Mouse (Mus musculus) hindbrain, embryonic 10.5 days (tissue): ENCODE data around the gene Gpt2. TPM values are rescaled to one million over a fixed set of nuclear protein-coding genes. Genes with fewer than 3 reads are reported as not detected.

Experiments
- DNase-seq: peaks from one replicate; pipeline ENCODE4 v3.0.0-alpha.2; 2017; ENCODE audit warnings: low spot score
- H3K27ac ChIP-seq: fragments of 300-500 bp; sonication (generic); 2 replicates; pipeline ENCODE4 v1.5.1; 2016; ENCODE audit warnings: mild to moderate bottlenecking, moderate library complexity
- H3K27me3 ChIP-seq: fragments of 300-500 bp; sonication (generic); 2 replicates; pipeline ENCODE4 v1.6.1; 2016; ENCODE audit warnings: mild to moderate bottlenecking; ENCODE audit not compliant: poor library complexity, insufficient read depth, severe bottlenecking
- H3K36me3 ChIP-seq: fragments of 300-500 bp; sonication (generic); 2 replicates; pipeline ENCODE4 v1.6.1; 2016; ENCODE audit warnings: mild to moderate bottlenecking, moderate library complexity
- H3K4me1 ChIP-seq: fragments of 300-500 bp; sonication (generic); replicated peaks from 2 replicates; pipeline ENCODE4 v1.6.1; 2016; ENCODE audit warnings: mild to moderate bottlenecking
- H3K4me3 ChIP-seq: fragments of 300-500 bp; sonication (generic); 2 replicates; pipeline ENCODE4 v1.5.1; 2016; ENCODE audit warnings: mild to moderate bottlenecking, moderate library complexity
- H3K9me3 ChIP-seq: fragments of 300-500 bp; sonication (generic); 2 replicates; pipeline ENCODE4 v1.6.1; 2016; ENCODE audit warnings: mild to moderate bottlenecking, moderate library complexity
- WGBS: fragments of 180-500 bp; shearing (Covaris S2); methylation state at CpG from one replicate; pipeline ENCODE4 v1.1.7; 2016; 5-methylcytosine and 5-hydroxymethylcytosine counted together
- polyA plus RNA-seq: library from polyadenylated mRNA; unstranded; fragments of >200 nt; fragmentation: Nextera tagmentation; extraction: Ambion mirVana; gene quantifications from 2 replicates; pipeline ENCODE4 v1.2.1, GENCODE M21; 2016

The Gpt2 gene
- 32.2 and 35.3 TPM in 2 replicates for polyA plus RNA-seq

- Histone ChIP-seq H3K27me3 (0 out of 2 replicates have a peak, but pooled peaks cover 7% of the 10 kb centered on the region), H3K36me3 (no peaks in the 10 kb centered on the region), H3K4me3 (peak within 1 kb of the TSS; percentile 86), H3K27ac (peak within 1 kb of the TSS; percentile 87), H3K4me1 (peaks cover 21% of the 10 kb centered on the region), H3K9me3 (no peaks in the 10 kb centered on the region)
- whole genome bisulfite sequencing, result 0% methylated on average over 41 of the region's 41 CpGs
- peak; percentile 96 for DNase-seq
These were observed at the start of gene Gpt2 for GRCm38 (mm10) chr8:85492125-85492875. Gpt2 (plus strand) TSS chr8:85492576.

- DNase-seq, result no peak
- no peaks in the 10 kb centered on the region for H3K9me3 ChIP-seq
- H3K4me3 ChIP-seq, result no peak overlapping the region
- H3K36me3 ChIP-seq, result no peaks in the 10 kb centered on the region
- H3K27me3 ChIP-seq, result no peaks in the 10 kb centered on the region
- no peaks in the 10 kb centered on the region for H3K4me1 ChIP-seq
- H3K27ac ChIP-seq, result no peak overlapping the region
These were observed 48.3 kb upstream of the Gpt2 start for GRCm38 (mm10) chr8:85444092-85444491.

- H3K9me3 ChIP-seq, result no peaks in the 10 kb centered on the region
- no peak overlapping the region for H3K27ac ChIP-seq
- no peak overlapping the region for H3K4me3 ChIP-seq
- no peak for DNase-seq
- no peaks in the 10 kb centered on the region for H3K36me3 ChIP-seq
- WGBS, result 86% methylated on average over 15 of the region's 15 CpGs
- no peaks in the 10 kb centered on the region for H3K27me3 ChIP-seq
- H3K4me1 ChIP-seq, result no peaks in the 10 kb centered on the region
These were observed 46.3 kb upstream of the Gpt2 start for GRCm38 (mm10) chr8:85445936-85446685.

GRCm38 (mm10) chr8:85450335-85450734 lies 42.0 kb upstream of the Gpt2 start:
- WGBS, result 92% methylated on average over 3 of the region's 3 CpGs
- no peak overlapping the region for H3K27ac ChIP-seq
- no peak overlapping the region for H3K4me3 ChIP-seq
- peaks cover 18% of the 10 kb centered on the region for H3K4me1 ChIP-seq
- no peaks in the 10 kb centered on the region for H3K27me3 ChIP-seq
- H3K9me3 ChIP-seq, result no peaks in the 10 kb centered on the region
- DNase-seq, result no peak
- H3K36me3 ChIP-seq, result no peaks in the 10 kb centered on the region

GRCm38 (mm10) chr8:85452328-85452727 lies 40.0 kb upstream of the Gpt2 start:
- H3K9me3 ChIP-seq, result no peaks in the 10 kb centered on the region
- peak; percentile 25 for DNase-seq
- H3K36me3 ChIP-seq, result no peaks in the 10 kb centered on the region
- H3K27ac ChIP-seq, result peak overlapping the region; percentile 53; the same call in 1 of the 2 replicates
- H3K4me3 ChIP-seq, result peak overlapping the region; percentile 32; the same call in 1 of the 2 replicates
- no peaks in the 10 kb centered on the region for H3K27me3 ChIP-seq
- WGBS, result 19% methylated on average over 14 of the region's 14 CpGs
- H3K4me1 ChIP-seq, result peaks cover 18% of the 10 kb centered on the region

- no peaks in the 10 kb centered on the region for H3K27me3 ChIP-seq
- H3K36me3 ChIP-seq, result no peaks in the 10 kb centered on the region
- H3K4me3 ChIP-seq, result no peak overlapping the region
- no peak for DNase-seq
- WGBS, result 78% methylated on average over 2 of the region's 2 CpGs
- peaks cover 18% of the 10 kb centered on the region for H3K4me1 ChIP-seq
- no peak overlapping the region for H3K27ac ChIP-seq
- H3K9me3 ChIP-seq, result no peaks in the 10 kb centered on the region
These were observed 39.1 kb upstream of the Gpt2 start for GRCm38 (mm10) chr8:85453256-85453655.

- DNase-seq, result no peak
- Histone ChIP-seq H3K27me3 (no peaks in the 10 kb centered on the region), H3K9me3 (no peaks in the 10 kb centered on the region), H3K4me1 (peaks cover 18% of the 10 kb centered on the region), H3K27ac (no peak overlapping the region), H3K4me3 (no peak overlapping the region), H3K36me3 (no peaks in the 10 kb centered on the region)
- 77% methylated on average over 8 of the region's 8 CpGs for WGBS
These were observed 37.6 kb upstream of the Gpt2 start for GRCm38 (mm10) chr8:85454750-85455149.

GRCm38 (mm10) chr8:85456536-85456935 lies 35.8 kb upstream of the Gpt2 start:
- no peaks in the 10 kb centered on the region for H3K27me3 ChIP-seq
- no peaks in the 10 kb centered on the region for H3K36me3 ChIP-seq
- peaks cover 18% of the 10 kb centered on the region for H3K4me1 ChIP-seq
- no peaks in the 10 kb centered on the region for H3K9me3 ChIP-seq
- peak; percentile 75 for DNase-seq
- no peak overlapping the region for H3K27ac ChIP-seq
- no peak overlapping the region for H3K4me3 ChIP-seq
- WGBS, result 15% methylated on average over 14 of the region's 14 CpGs

- H3K4me3 ChIP-seq, result no peak overlapping the region
- H3K27me3 ChIP-seq, result no peaks in the 10 kb centered on the region
- H3K36me3 ChIP-seq, result no peaks in the 10 kb centered on the region
- WGBS, result 83% methylated on average over 3 of the region's 3 CpGs
- H3K27ac ChIP-seq, result no peak overlapping the region
- DNase-seq, result no peak
- H3K4me1 ChIP-seq, result no peaks in the 10 kb centered on the region
- no peaks in the 10 kb centered on the region for H3K9me3 ChIP-seq
These were observed 32.8 kb upstream of the Gpt2 start for GRCm38 (mm10) chr8:85459582-85459981.

GRCm38 (mm10) chr8:85460804-85461203 lies 31.6 kb upstream of the Gpt2 start:
- WGBS, result 40% methylated on average over 5 of the region's 5 CpGs

GRCm38 (mm10) chr8:85461377-85461776 lies 31.0 kb upstream of the Gpt2 start:
- Histone ChIP-seq H3K36me3 (no peaks in the 10 kb centered on the region), H3K9me3 (no peaks in the 10 kb centered on the region), H3K27ac (no peak overlapping the region), H3K4me1 (no peaks in the 10 kb centered on the region), H3K27me3 (no peaks in the 10 kb centered on the region), H3K4me3 (no peak overlapping the region)
- no peak for DNase-seq
- 66% methylated on average over 3 of the region's 3 CpGs for WGBS

More at GRCm38 (mm10) chr8:85460804-85461203, 31.6 kb upstream of the Gpt2 start:
- Histone ChIP-seq H3K9me3 (no peaks in the 10 kb centered on the region), H3K27me3 (no peaks in the 10 kb centered on the region), H3K36me3 (no peaks in the 10 kb centered on the region), H3K4me3 (no peak overlapping the region), H3K27ac (no peak overlapping the region), H3K4me1 (no peaks in the 10 kb centered on the region)
- no peak for DNase-seq

GRCm38 (mm10) chr8:85462441-85462840 lies 29.9 kb upstream of the Gpt2 start:
- Histone ChIP-seq H3K27ac (no peak overlapping the region), H3K36me3 (no peaks in the 10 kb centered on the region), H3K4me3 (no peak overlapping the region), H3K4me1 (no peaks in the 10 kb centered on the region), H3K27me3 (no peaks in the 10 kb centered on the region), H3K9me3 (no peaks in the 10 kb centered on the region)
- 60% methylated on average over 1 of the region's 1 CpGs for WGBS
- DNase-seq, result no peak

GRCm38 (mm10) chr8:85464316-85464715 lies 28.1 kb upstream of the Gpt2 start:
- no peak overlapping the region for H3K4me3 ChIP-seq
- no peak for DNase-seq
- H3K27ac ChIP-seq, result no peak overlapping the region
- H3K27me3 ChIP-seq, result no peaks in the 10 kb centered on the region
- H3K4me1 ChIP-seq, result no peaks in the 10 kb centered on the region
- no peaks in the 10 kb centered on the region for H3K9me3 ChIP-seq
- no peaks in the 10 kb centered on the region for H3K36me3 ChIP-seq
